Comparison of ENCODE assay signal across 16 mouse cellular contexts in the genomic region with DNA sequence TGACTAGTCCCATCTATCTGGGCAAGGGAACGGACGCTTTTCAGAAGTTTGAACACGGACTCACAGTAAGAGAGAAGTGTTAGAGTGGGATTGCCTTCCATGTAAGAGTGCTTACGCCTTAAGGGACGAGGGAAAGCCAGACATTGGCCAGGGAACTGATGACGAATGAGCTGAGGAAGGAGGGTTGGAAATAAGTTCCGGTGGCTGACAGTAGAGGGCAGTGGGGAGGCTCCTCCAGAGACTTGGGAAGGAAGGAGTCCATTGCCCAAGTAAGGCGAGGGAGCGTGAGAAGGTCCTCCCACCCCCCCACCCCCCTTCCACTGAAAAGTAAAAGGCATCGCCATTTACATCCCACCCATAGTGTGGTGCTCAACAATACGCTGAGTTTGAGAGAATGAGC.
DNase-seq lines count a peak whose midpoint lies in the region; ATAC-seq and TF ChIP-seq lines count a peak whose summit lies in the region.
"Had no signal": no experiment of that assay in that cellular context is flagged by ENCODE, and none has a peak within 500 bp of the region (broad histone marks: within the 10 kb centered on the region; RNA-seq: fewer than 3 reads in every experiment).

No protein-coding gene starts in this region.

- H3K27ac ChIP-seq in left cerebral cortex, adult 2 months, result no peak overlapping the region
- H3K27ac ChIP-seq in testis, adult 2 months (ENCODE audit: control insufficient read depth, insufficient read depth, low read depth, low read length), result no peak overlapping the region
- no peak overlapping the region for H3K27ac ChIP-seq in stomach, postnatal 0 days (replicated peaks)
- H3K27ac ChIP-seq: heart, embryonic 10.5 days; hindbrain, embryonic 13.5 days; limb, embryonic 12.5 days; midbrain, embryonic 15.5 days had no signal

- H3K4me3 ChIP-seq in left cerebral cortex, adult 2 months, result no peak overlapping the region
- H3K4me3 ChIP-seq in testis, adult 2 months (ENCODE audit: control insufficient read depth, low read depth, low read length), result no peak overlapping the region
- no peak overlapping the region for H3K4me3 ChIP-seq in stomach, postnatal 0 days (ENCODE audit: low read depth, low read length)
- H3K4me3 ChIP-seq: heart, embryonic 10.5 days; hindbrain, embryonic 13.5 days; limb, embryonic 12.5 days; midbrain, embryonic 15.5 days had no signal

- no peak overlapping the region for H3K9ac ChIP-seq in stomach, postnatal 0 days (ENCODE audit: low read length)
- H3K9ac ChIP-seq: hindbrain, embryonic 13.5 days; limb, embryonic 12.5 days; midbrain, embryonic 15.5 days had no signal

- H3K36me3 ChIP-seq in testis, adult 2 months (ENCODE audit: control insufficient read depth, insufficient read depth, low read length), result no peaks in the 10 kb centered on the region
- H3K36me3 ChIP-seq in stomach, postnatal 0 days (ENCODE audit: control insufficient read depth, insufficient read depth, low read length), result no peaks in the 10 kb centered on the region
- H3K36me3 ChIP-seq: heart, embryonic 10.5 days; hindbrain, embryonic 13.5 days; limb, embryonic 12.5 days; midbrain, embryonic 15.5 days had no signal

- no peaks in the 10 kb centered on the region for H3K4me1 ChIP-seq in testis, adult 2 months (ENCODE audit: control insufficient read depth, insufficient read depth, low read length)
- no peaks in the 10 kb centered on the region for H3K4me1 ChIP-seq in stomach, postnatal 0 days (replicated peaks; ENCODE audit: control insufficient read depth, insufficient read depth)
- H3K4me1 ChIP-seq: heart, embryonic 10.5 days; hindbrain, embryonic 13.5 days; limb, embryonic 12.5 days; midbrain, embryonic 15.5 days had no signal

- no peaks in the 10 kb centered on the region for H3K27me3 ChIP-seq in testis, adult 2 months (ENCODE audit: control insufficient read depth, insufficient read depth, low read length)
- H3K27me3 ChIP-seq in stomach, postnatal 0 days (ENCODE audit: control insufficient read depth, insufficient read depth, low read length), result no peaks in the 10 kb centered on the region
- H3K27me3 ChIP-seq: hindbrain, embryonic 13.5 days; limb, embryonic 12.5 days; midbrain, embryonic 15.5 days had no signal

- no peak for TF ChIP-seq POLR2A in testis, adult 2 months (IDR thresholded peaks at IDR 0.05; ENCODE audit: control insufficient read depth, low read depth, low read length)

- 83% methylated on average over 11 of the region's 11 CpGs for WGBS in stomach, postnatal 0 days

- no peaks in the 10 kb centered on the region for H3K9me3 ChIP-seq in stomach, postnatal 0 days (ENCODE audit: control insufficient read depth, low read length)
- H3K9me3 ChIP-seq: heart, embryonic 10.5 days; hindbrain, embryonic 13.5 days; limb, embryonic 12.5 days; midbrain, embryonic 15.5 days had no signal

- intact Hi-C loops in left cerebral cortex, adult 2 months (cut with DNase I), result no loop called here

- no peak overlapping the region for H3K4me2 ChIP-seq in stomach, postnatal 0 days (replicated peaks; ENCODE audit: low read depth)
- H3K4me2 ChIP-seq: hindbrain, embryonic 13.5 days; limb, embryonic 12.5 days; midbrain, embryonic 15.5 days had no signal

- no peak for DNase-seq in left cerebral cortex, adult 2 months (ENCODE audit: extremely low spot score in 1 of 2, low spot score in 2 of 2)
- no peak for DNase-seq in left cerebral cortex, adult 8-10 months (ENCODE audit: low spot score in 2 of 2)
- DNase-seq in testis, postnatal 14 days (ENCODE audit: low spot score), result no peak
- DNase-seq in ZHBTc4 (ENCODE audit: low read depth, low spot score), result peak; percentile 81
- DNase-seq in stomach, postnatal 0 days (ENCODE audit: low spot score), result peak; percentile 16
- DNase-seq in embryo, embryonic 11 days, result no peak
- DNase-seq: adrenal gland, postnatal 10 days; cerebellum, adult 18-20 months; gastrocnemius, postnatal 10 days; heart, postnatal 14 days; retina, postnatal 1 day had no signal

- TF ChIP-seq EP300 in stomach, postnatal 0 days (optimal IDR thresholded peaks at IDR 0.05), result no peak

- peak; percentile 25 for TF ChIP-seq CTCF in left cerebral cortex, adult 2 months (IDR thresholded peaks at IDR 0.05)
- peak; percentile 31; the same call in 1 of the 2 replicates for TF ChIP-seq CTCF in testis, adult 2 months (IDR thresholded peaks at IDR 0.05; ENCODE audit: control insufficient read depth, insufficient read depth, insufficient replicate concordance, low read depth, low read length)
- TF ChIP-seq CTCF in stomach, postnatal 0 days (IDR thresholded peaks at IDR 0.05; ENCODE audit: low read depth), result peak; percentile 30

- ATAC-seq in stomach, postnatal 0 days (ENCODE audit: low FRiP score, low TSS enrichment), result no peak
- ATAC-seq: midbrain, embryonic 15.5 days had no signal

Comparison
In these comparisons a context has a peak if more than half of its experiments do, and no peak if none do; other contexts are left out.
1. DNase-seq: peak in ZHBTc4 (single experiment) and stomach, postnatal 0 days (single experiment); none in left cerebral cortex, adult 2 months (0 of 2), left cerebral cortex, adult 8-10 months (0 of 2), testis, postnatal 14 days (single experiment) and embryo, embryonic 11 days (single experiment).
2. Peak in every context shown above with its lines, with median percentiles within 50 percentile points of each other: CTCF ChIP-seq.